Mouse (Mus musculus): ENCODE measurements at regions not wholly inside any gene's neighbourhood (a gene's known extent, or its start where the extent isn't known, plus 50 kb on each side); places are given as distances from the start of the nearest gene placed in this dataset.

DNA sequence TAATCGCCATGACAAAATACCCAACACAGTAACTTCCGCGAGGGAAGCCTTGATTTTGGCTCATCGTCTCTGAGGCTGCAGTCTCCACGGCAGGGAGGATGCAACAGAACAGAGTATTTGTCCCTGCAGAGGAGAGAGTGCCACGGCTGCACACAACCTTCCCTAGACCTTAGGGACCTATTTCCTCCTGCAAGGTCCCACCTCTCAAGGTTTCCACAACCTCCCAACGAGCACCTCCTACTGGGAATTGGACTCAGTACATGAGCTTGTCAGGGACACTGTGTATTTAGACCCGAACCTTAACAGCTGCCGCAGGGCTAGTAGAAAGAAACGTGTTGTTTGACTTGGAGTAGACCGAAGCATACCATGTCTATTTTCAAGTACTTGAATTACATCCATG is 108.8 kb upstream of the Gas2 start:
- TF ChIP-seq CTCF (IDR thresholded peaks at IDR 0.05; ENCODE audit: extremely low read depth, insufficient read depth, insufficient read length, insufficient replicate concordance) (no peak), POLR2A (IDR thresholded peaks at IDR 0.05; ENCODE audit: low read depth, low read length) (no peak)
